Mouse (Mus musculus): ENCODE data around the gene Cacna2d1.

Gene Cacna2d1

DNA sequence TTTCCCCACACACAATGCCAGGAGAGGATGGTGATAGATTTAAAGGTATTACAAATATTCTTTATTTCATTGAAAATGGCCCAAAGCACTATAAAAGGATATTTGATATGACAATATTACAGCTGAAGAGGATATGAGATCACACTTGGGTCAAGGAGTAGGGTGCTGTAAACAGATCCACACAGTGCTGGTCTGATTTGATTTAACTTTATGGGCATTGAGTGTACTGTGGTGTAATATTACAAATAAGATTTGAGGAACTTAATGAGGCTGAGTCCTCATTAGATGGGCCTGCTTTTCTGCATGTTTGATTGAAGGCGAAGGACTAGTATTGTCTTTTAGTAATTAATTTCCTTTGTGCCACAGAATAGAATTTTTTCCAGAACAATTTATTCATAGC, 212.1 kb downstream of the Cacna2d1 start:
- DNase-seq (ENCODE audit: low read depth, low spot score), result no peak

DNA sequence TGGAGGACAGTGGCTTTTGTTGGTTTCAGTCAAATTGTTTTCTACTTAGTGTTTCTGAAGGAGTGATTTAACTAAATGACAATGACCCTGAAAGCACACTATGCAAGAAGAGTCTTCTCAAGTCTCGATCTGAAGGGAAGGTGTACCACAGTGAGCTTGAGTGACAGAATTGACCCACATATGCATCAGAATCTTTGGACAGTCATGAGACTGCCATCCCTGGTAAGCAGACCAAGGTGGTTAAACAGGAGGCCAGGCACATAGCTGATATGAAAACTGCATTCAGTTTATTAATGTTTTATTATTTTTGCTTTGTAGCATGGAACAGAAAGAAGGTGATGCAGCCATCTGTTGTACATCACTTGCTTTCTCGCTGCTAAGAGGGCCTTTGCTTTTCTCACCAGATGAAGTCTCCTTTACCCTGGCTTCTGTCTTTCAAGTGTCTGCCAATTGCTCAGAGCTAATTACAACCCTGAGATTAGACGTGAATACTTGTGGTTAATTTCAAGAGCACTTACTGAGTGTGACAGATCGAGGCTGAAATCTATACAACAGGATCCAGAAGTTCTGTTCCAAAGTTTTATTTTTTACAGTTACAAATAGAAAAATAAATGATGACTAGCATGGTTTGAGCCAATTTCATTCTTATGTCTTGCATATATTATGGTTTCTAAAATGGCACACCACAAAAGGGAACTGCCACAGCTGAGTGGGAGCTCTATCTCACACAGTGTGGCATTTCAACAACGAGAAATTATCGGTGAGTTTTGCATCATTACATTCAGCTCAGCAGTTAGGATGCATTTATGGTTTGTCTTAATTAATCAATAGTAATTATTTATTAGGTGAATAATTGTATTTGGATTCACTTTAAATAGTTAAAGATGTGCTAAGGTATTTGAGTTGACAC, 221.1 kb downstream of the Cacna2d1 start:
- peak; percentile 65 for DNase-seq (ENCODE audit: low read depth, low spot score)

DNA sequence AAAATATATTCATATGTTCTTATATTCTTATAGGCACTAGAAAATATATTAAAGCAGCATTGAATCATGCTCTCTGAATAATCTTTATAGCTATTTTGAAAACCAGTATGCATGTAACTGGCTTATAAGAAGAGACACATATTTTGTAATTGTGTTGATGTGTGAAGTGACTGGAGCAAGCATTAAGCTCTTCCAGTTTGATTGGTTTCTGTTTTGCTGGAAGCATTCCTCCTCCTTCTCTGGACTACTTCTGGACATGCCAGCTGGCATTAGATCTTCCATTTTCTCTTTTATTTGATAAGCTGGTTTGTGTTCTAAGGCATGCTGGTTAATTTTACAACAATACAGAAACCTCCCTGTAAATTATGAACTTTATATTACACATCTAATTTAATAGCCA, 228.8 kb downstream of the Cacna2d1 start:
- DNase-seq (ENCODE audit: low read depth, low spot score), result peak; percentile 30

DNA sequence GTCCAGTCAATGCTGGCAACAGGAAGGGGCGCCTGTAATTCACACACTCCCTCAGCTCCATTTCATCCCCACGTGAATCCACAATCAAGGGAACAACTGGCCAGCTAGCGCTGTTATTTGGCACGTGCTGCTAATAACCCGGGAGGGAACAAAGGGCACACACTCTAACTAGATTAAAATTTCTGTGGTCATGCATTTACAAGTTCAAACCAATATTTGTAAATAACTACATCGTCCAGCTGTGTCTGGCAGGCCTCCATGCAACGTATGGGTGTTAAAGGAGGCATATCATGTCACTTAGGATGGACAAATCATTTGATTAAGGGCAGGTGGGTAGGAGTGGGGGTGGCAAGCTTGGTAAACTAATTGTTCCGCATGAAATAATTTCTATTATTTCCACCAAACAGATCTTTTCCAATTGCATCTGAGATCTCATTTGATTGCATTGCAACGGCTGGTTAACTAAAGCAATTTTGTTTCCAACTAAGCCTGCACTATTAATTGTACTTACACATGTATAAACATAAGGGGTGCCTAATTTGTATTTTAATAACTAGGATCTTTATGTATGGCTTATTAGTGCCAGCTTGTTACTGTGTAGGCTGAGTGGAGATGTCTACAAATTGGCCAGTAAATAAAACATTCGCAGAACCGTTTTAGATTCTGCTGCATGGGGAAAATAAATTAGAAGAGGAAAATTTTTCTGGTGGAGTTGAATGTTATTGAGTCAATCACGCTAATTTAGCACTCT, 231.8 kb downstream of the Cacna2d1 start:
- DNase-seq (ENCODE audit: low read depth, low spot score), result no peak

DNA sequence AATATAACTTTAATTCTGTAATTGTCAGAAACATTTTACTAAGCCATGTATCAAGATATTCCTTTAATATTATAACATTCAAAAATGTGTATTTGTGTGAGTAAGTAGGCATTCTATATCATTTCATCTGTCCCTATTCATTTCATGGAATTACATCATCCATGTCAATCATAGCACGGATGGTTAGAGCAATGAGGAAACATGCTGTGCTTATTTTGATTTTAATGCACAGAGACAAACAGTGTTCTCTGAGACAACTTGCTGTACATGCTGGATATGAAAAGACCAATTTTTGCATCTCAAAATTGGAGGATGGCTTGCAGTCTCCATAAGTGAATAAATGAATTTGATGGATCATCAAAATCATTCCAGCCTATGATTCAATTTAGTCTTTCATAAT, 232.4 kb downstream of the Cacna2d1 start:
- DNase-seq (ENCODE audit: low read depth, low spot score), result no peak

DNA sequence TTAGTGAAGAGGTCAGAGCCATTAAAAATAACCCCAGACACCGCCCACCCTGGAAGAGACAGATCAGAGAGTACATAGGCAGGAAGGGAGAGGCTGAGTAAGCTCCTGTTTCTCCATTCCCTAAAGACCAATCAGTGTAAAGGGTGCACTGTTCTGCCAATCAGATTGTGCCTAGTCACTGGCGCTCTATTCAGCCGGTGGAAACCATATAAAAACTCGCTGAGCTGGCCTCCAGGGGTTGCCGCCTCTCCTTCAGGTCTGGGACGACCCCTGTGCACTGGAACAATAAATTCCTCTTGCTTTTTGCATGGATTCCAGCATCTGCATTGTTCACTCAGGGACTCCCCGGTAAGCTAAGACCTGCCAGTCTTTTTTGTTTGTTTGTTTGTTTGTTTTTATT, 246.6 kb downstream of the Cacna2d1 start:
- no peak for DNase-seq (ENCODE audit: low read depth, low spot score)

DNA sequence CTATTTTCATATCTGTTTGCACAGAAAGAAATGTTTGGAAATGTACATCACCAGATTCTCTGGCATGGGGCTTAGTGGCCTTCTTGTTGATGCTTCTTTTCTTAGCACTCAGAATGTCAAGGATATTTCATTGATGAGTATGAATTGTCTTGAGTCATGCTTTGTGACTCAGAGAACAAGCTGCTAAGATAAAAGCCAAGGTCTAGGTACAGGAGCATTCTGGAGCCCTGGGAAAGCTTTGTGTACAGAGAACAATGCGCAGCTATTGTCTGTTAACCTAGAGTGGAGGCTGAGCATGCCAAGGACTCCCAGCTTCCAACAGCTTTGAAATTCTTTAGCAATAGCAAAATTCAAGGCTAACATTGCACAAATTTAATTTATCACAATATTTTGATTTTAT, 249.6 kb downstream of the Cacna2d1 start:
- peak; percentile 76 for DNase-seq (ENCODE audit: low read depth, low spot score)

DNA sequence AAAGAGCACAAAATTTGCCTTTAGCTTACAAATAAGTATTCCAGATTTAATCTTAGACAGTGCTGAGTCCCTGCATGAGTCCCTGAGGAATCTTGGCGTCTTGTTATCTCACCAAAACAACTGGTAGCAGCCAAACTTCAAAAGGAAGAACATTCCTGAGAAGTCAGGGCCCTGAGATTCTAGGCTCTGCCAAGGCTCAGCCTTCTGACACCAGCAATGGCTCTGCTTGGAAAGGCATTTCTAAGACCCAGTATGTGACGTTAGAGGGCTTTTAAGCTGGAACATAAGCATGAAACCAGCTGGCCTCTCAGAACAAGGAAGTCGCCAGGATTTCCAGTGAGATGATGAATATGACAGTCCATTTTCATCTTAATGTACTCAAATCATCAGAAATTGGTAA, 253.4 kb downstream of the Cacna2d1 start:
- no peak for DNase-seq (ENCODE audit: low read depth, low spot score)

DNA sequence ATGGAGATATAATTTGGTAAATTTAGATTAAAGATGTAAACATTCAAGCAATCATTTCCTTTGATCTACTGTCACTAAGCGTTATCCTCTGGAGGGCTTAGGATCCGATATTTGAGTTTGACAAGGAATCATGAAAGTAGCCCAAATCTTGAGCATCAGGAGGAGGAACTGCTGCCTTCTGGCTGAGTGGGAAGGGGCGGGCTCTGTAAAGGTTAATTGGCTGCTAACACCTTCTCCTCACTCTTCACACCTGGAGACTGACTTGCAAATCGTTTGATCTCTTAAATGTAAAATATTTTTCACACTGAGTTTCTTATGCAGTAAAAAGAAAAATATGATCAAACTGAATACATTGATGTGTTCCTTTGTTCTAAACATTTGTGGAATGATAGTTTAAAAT, 255.4 kb downstream of the Cacna2d1 start:
- no peak for DNase-seq (ENCODE audit: low read depth, low spot score)

DNA sequence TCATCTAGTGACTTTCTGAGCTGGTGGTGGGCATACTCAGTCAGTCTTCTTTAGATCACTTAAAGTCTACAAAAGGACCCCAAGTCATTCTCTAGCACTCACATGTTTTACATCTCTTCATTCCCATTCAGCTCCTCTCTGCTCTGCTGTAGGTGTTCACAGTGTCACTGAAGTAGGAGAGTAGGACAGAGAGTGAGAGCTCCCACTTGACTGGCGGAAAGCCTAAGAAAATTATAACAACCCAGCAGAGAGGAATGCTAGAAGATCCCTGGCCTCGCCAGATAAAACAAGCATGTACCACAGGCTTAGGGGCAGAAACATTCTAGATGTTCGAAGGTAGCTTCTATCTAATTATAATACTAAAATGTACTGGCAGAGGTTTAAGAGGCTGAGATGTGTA, 256.7 kb downstream of the Cacna2d1 start:
- DNase-seq (ENCODE audit: low read depth, low spot score), result peak; percentile 31

DNA sequence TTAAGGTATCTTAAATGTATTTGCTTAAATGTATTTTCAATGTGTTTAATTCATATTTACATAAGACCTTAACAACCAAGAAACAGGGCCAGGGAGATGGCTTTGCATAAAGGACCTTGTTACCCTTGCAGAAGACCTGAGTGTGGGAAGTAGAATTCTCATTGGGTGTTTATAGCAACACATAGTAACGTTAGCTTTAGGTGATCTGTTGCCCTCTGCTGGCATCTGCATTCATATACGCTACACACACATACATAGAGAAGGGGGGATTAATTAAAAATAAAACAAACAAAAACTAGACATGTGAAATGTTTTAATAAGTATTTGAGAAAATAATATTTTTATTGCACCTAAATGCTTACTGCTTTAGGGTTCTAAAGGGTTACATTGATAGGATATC, 265.3 kb downstream of the Cacna2d1 start:
- peak; percentile 56 for DNase-seq (ENCODE audit: low read depth, low spot score)

DNA sequence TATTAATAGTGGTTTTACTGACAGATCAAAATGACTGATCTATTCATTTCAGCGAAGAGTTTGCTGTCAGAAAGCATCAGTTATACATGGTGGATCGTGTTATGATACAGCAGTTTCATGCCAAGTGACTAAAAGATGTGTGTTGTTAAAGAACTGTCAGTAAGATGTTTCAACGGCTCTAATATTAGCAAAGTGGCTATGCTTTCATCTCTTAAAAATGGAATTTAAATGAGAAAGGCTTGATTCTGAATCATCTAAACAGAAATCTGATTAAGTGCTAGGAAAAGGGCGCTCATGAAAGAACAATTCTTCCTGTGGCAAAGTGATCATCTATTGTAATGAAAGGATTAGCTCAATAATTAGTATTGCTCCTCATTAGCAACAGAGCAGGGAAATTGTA, 287.5 kb downstream of the Cacna2d1 start:
- no peak for DNase-seq (ENCODE audit: low read depth, low spot score)

DNA sequence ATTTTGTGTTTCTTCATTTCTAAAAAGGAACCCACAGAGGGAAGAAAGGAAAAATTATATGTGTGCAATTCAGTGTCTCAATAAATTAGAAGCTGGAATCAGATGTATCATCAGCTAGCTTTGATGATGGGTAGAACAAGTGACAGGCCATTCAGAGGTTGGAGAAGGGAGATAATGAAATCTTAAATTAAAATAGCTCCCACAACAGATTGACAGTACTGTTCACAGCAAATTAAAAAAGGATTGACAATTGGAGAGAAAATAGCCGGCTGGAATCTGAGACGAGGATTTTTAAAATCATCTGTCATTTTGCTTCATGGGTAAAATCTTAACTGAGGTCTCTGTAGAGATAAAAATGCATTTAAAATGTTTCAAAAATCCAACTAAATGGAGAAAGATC, 290.9 kb downstream of the Cacna2d1 start:
- peak; percentile 18 for DNase-seq (ENCODE audit: low read depth, low spot score)

DNA sequence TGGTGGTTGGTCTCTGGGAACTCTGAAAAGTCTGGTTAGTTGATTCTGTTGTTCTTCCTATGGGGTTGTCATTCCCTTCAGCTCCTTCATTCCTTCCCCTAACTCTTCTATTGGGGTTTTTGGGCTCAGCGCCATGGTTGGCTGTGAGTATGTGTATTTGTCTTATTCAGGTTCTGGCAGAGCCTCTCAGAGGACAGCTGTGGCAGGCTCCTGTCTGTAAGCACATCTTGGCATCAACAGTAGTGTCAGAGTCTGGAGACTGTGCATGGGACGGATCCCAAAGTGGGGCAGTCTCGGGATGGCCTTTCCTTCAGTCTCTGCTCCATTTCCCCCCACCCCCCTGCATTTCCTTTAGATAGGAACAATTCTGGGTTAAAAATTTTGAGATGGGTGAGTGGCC, 294.9 kb downstream of the Cacna2d1 start:
- no peak for DNase-seq (ENCODE audit: low read depth, low spot score)

DNA sequence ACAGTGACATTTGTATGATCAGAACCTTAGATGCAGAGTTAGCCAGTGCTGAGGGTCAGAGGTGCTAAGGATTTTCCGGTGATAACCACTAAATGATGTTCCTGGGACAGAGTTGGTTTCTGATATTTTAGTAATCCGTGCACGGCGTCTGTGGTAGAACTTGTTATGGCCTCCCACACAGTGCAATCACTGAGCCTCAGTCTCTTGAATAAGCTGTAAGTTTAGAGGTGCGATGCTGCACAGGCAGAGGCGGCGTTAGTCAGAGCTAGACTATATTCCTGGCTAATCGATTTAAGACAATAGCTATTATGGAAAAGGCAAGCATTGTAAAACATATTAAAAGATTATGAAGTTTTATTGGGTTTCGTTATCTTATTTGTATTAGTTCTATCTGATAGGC, 297.0 kb downstream of the Cacna2d1 start:
- DNase-seq (ENCODE audit: low read depth, low spot score), result peak; percentile 67

DNA sequence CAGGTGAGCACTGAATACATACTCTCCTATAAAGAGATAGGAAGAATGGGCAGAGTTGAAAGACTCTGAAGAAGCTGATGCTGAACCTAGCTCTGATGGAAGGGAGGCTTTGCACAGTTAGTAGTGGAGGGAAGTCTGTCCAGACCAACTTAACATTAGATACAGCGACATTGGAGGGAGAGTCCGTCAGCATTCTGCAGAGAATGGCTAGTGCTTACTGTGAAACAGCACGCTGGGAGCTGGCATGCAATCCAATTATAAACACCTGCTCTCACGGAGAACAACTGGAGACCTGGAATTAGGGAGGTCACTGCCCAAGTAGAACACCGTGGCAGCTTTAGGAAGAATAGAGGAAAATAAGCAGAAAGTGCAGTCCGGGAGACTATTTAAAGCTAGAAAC, 300.4 kb downstream of the Cacna2d1 start:
- DNase-seq (ENCODE audit: low read depth, low spot score), result peak; percentile 31

DNA sequence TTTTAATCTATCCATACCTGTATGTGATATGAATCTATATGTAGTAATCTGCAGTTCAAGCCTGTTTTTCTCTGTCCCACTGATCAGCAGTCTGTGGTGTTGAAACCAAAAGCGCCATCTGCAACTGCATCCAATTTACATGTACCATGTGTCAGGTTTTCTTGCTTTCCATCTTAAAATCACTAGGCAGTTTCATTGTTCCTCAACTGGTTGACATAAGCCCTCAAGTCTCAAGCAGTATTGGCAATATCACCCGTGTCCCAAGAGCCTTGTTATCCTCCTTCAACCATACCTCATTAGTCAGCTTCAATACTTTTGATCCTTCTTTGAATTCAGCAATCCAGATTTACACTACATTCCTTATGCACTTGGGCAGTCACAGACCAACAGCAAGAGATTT, 301.4 kb downstream of the Cacna2d1 start:
- no peak for DNase-seq (ENCODE audit: low read depth, low spot score)

DNA sequence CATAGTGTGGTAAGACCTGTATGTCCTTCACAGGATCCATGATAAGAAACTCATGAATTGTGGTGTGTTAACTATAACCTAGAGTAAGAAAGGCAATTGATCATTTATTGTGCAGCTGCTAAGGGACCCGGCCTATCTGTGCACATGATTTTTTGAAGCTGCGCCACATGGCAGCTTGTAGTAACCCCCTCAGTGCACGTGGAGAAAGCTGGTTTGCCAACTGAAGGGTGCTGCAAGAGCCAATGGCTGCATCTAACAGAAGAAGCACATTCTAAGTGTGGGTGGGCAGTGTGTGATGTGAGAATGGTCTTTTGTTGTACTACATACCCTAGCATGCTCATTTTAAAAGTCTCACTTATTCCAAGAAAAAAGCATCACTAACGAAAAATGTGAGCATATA, 302.1 kb downstream of the Cacna2d1 start:
- peak; percentile 30 for DNase-seq (ENCODE audit: low read depth, low spot score)

DNA sequence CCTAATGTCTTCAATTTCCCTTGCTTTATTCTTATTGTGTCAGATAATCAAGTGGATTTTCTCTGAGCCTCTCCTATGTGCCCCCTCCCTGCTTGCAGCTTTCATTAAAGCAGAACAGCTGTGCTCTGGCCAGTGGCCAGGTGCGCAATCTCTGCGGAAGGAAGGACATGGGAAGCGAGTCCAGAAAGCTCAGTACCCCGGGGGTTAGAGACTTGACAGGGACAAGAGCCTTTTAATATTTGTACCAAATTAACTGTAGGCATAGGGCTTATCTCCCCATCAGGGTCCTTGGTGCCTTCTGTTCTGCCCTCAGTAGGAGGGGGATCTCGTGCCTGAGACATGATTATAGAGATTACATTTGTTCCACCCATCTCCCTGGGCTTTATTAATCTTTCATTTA, 303.5 kb downstream of the Cacna2d1 start:
- peak; percentile 20 for DNase-seq (ENCODE audit: low read depth, low spot score)

DNA sequence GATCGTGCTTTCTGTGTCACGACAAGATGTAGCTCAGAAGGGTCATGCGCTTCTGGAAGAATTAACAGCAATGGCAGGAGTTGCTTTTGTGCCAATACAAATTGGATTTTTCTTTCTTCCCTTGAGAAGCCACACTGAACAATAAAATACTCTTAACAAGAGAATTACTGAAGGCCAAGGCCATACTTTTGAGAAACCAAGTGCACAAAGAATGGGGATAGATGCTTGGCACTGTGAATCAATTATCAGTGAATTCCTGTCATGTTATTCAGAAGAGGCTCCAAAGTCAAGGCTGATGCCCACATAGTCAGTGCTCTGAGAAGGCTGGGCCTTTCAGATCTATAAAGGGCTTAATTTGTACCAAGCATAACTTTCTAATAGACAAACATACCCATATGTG, 305.8 kb downstream of the Cacna2d1 start:
- DNase-seq (ENCODE audit: low read depth, low spot score), result no peak

DNA sequence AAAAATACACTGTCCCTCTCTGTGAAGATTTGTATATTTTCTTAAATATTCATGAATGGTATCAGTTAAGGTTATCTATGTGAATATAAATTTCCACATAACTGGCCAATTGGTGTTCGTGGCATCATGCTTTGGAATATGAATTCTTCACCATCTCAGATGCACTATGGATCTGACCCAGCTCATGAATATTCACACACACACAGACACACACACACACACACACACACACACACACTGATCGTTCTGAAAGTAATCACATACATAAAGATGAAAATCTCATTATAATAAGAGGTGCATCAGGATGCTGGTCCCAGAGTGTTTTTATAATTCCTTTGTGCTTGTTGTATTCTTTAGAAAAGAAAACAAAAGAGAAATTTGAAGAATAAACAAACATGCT, 309.1 kb downstream of the Cacna2d1 start:
- DNase-seq (ENCODE audit: low read depth, low spot score), result no peak

DNA sequence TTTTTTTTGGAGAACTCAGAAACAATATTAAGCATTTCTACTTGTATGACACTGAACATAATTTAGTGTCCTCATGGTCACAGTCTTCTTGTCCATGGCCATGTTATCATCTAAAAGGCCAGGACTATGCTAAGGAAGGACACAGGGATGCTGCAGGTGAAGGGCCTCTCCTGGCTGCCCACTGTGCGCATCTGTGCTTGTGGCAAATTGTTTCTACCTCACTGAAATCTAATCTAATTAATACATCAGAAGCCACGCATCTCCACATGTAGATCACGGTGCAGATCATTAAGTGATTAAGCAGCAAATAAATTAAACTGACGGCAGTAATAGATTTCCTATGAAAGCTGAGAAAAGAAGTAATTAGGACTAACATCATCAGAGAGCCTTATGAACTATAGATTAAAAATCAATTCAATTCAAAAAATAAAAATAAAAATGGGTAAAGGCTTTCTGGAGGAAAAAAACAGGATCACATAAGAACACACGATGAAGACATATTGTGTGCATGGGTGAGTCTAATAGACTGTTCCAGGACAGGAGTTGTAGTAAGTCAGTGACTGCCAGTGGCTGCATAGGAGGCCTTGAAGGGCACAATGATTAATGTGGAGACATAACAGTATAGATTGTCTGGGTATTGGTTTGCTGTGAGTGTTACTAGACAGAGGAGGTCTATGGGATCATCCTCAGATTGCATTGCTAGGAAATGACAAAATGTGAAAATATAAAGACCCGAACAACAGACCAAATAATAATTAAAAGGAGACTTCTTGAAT, 318.4 kb downstream of the Cacna2d1 start:
- no peak for DNase-seq (ENCODE audit: low read depth, low spot score)

All from brain, adult 2 months (tissue).